Mouse (Mus musculus) megakaryocyte progenitor cell, adult 5-6 weeks (primary cell): ENCODE data around the gene Plekhg5. TPM values are rescaled to one million over a fixed set of nuclear protein-coding genes. Genes with fewer than 3 reads are reported as not detected.
A peak's percentile ranks its signal among the peaks of the same experiment; 100 is the strongest.

Source experiments
- ATAC-seq: replicated peaks from 2 replicates; pipeline ENCODE4 v1.8.0; 2016; ENCODE audit warnings: mild to moderate bottlenecking, moderate TSS enrichment, inconsistent platforms; ENCODE audit not compliant: poor library complexity
- total RNA-seq, 2 experiments: library from RNA; stranded (forward) in 1 of 2; stranded (reverse) in 1 of 2; fragments of 157-497, 149-512 nt in 1 of 2; fragments of 200-1000 nt in 1 of 2; gene quantifications; 2 replicates each; pipeline versions ENCODE4 v1.2.3 to v1.2.4; 2015 to 2017

Plekhg5 gene
- total RNA-seq, 2 experiments from 2014 or later: 1.2 to 1.6 TPM

GRCm38 (mm10) chr4:152069245-152069644, 3.1 kb upstream of the Plekhg5 start:
- no peak for ATAC-seq

- ATAC-seq: 0 out of 2 replicates have a peak, but pooled peaks have one; percentile 24
Observed at GRCm38 (mm10) chr4:152070494-152071396, 1.6 kb upstream of the Plekhg5 start.

- peak; percentile 13; the same call in 1 of the 2 replicates for ATAC-seq
Observed at GRCm38 (mm10) chr4:152072655-152073054, 357 bp downstream of the Plekhg5 start.

GRCm38 (mm10) chr4:152073715-152074114, 1.4 kb downstream of the Plekhg5 start:
- ATAC-seq: no peak; the same call in 1 of the 2 replicates

- ATAC-seq: no peak
Observed at GRCm38 (mm10) chr4:152074548-152074947, 2.2 kb downstream of the Plekhg5 start.

- no peak for ATAC-seq
Observed at GRCm38 (mm10) chr4:152077191-152077590, 4.9 kb downstream of the Plekhg5 start.

GRCm38 (mm10) chr4:152078105-152078530, 5.8 kb downstream of the Plekhg5 start:
- ATAC-seq: peak; percentile 73

- no peak for ATAC-seq
Observed at GRCm38 (mm10) chr4:152079261-152079660, 7.0 kb downstream of the Plekhg5 start.

- no peak for ATAC-seq
Observed at GRCm38 (mm10) chr4:152079931-152080330, 7.6 kb downstream of the Plekhg5 start.

- ATAC-seq: no peak
Observed at GRCm38 (mm10) chr4:152083611-152084220, 11.4 kb downstream of the Plekhg5 start.

- no peak for ATAC-seq
Observed at GRCm38 (mm10) chr4:152084616-152085015, 12.3 kb downstream of the Plekhg5 start.

GRCm38 (mm10) chr4:152086505-152087210, 14.4 kb downstream of the Plekhg5 start:
- ATAC-seq: peak; percentile 32

- ATAC-seq: peak; percentile 75
Observed at GRCm38 (mm10) chr4:152087211-152088081, 15.1 kb downstream of the Plekhg5 start.

- ATAC-seq: peak; percentile 13; the same call in 1 of the 2 replicates
Observed at GRCm38 (mm10) chr4:152088133-152088532, 15.8 kb downstream of the Plekhg5 start.

- ATAC-seq: no peak
Observed at GRCm38 (mm10) chr4:152088556-152089120, 16.3 kb downstream of the Plekhg5 start.

- ATAC-seq: no peak
Observed at GRCm38 (mm10) chr4:152090191-152090590, 17.9 kb downstream of the Plekhg5 start.

GRCm38 (mm10) chr4:152092751-152093293, 20.5 kb downstream of the Plekhg5 start:
- ATAC-seq: peak; percentile 66

- no peak for ATAC-seq
Observed at GRCm38 (mm10) chr4:152094233-152094632, 21.9 kb downstream of the Plekhg5 start.
